Mouse (Mus musculus) small intestine, adult 2 months (tissue): ENCODE results near the gene Hapln2.

Source experiments
- CTCF ChIP-seq: fragments of 200-500 bp; IDR thresholded peaks from 2 replicates; pipeline ENCODE4 v1.5.1; 2012; ENCODE audit warnings: low read depth, mild to moderate bottlenecking, control low read depth, inconsistent platforms, low read length, moderate library complexity, mixed read lengths; ENCODE audit not compliant: insufficient replicate concordance, insufficient read length; ENCODE audit errors: extremely low read depth
- POLR2A ChIP-seq: fragments of 200-500 bp; IDR thresholded peaks from 2 replicates; pipeline ENCODE4 v1.6.1; 2012; ENCODE audit warnings: low read depth, mild to moderate bottlenecking, control low read depth, inconsistent platforms, low read length, moderate library complexity

GRCm38 (mm10) chr3:87996401-87996800 lies 31.0 kb downstream of the Hapln2 start:
- no peak for TF ChIP-seq CTCF
- no peak for TF ChIP-seq POLR2A
